Mouse (Mus musculus): ENCODE results near the gene Tap1. TPM values are rescaled to one million over a fixed set of nuclear protein-coding genes. Genes with fewer than 3 reads are reported as not detected.

Gene Tap1
- polyA plus RNA-seq, 1 experiment, result 0.62 TPM

- H3K79me2 ChIP-seq (ENCODE audit: control insufficient read depth, insufficient read depth), result no peaks in the 10 kb centered on the region
- no peak overlapping the region for H3ac ChIP-seq (ENCODE audit: control insufficient read depth, insufficient read length)
- no peak overlapping the region for H3K4me2 ChIP-seq (ENCODE audit: low read depth)
- H3K27me3 ChIP-seq (ENCODE audit: control insufficient read depth, insufficient read depth, insufficient read length), result peaks cover 75% of the 10 kb centered on the region
- TF ChIP-seq TCF3 (IDR thresholded peaks at IDR 0.05; ENCODE audit: insufficient read length, low read depth) (no peak), MAX (IDR thresholded peaks at IDR 0.05; ENCODE audit: low read depth) (no peak), POLR2A (IDR thresholded peaks at IDR 0.05; ENCODE audit: insufficient read length, low read depth) (no peak), CEBPB (IDR thresholded peaks at IDR 0.05; ENCODE audit: insufficient read depth, poor library complexity, severe bottlenecking) (no peak)
- no peaks in the 10 kb centered on the region for H3K36me3 ChIP-seq (ENCODE audit: control insufficient read depth, insufficient read depth)
- H3K4me3 ChIP-seq, result no peak overlapping the region
Observed at GRCm38 (mm10) chr17:34188986-34189385, 1.6 kb downstream of the Tap1 start.

GRCm38 (mm10) chr17:34192852-34193251, 5.5 kb downstream of the Tap1 start:
- Histone ChIP-seq H3K36me3 (ENCODE audit: control insufficient read depth, insufficient read depth) (no peaks in the 10 kb centered on the region), H3ac (ENCODE audit: control insufficient read depth, insufficient read length) (no peak overlapping the region), H3K79me2 (ENCODE audit: control insufficient read depth, insufficient read depth) (no peaks in the 10 kb centered on the region), H3K4me2 (ENCODE audit: low read depth) (no peak overlapping the region), H3K27me3 (ENCODE audit: control insufficient read depth, insufficient read depth, insufficient read length) (peaks cover 82% of the 10 kb centered on the region), H3K4me3 (no peak overlapping the region)
- TF ChIP-seq TCF12 (IDR thresholded peaks at IDR 0.05; ENCODE audit: insufficient read depth, poor library complexity, severe bottlenecking) (no peak), MAX (IDR thresholded peaks at IDR 0.05; ENCODE audit: low read depth) (no peak), E2F4 (IDR thresholded peaks at IDR 0.05; ENCODE audit: insufficient read depth) (no peak), REST (IDR thresholded peaks at IDR 0.05; ENCODE audit: insufficient read depth, insufficient read length) (no peak), SRF (IDR thresholded peaks at IDR 0.05; ENCODE audit: control insufficient read depth, insufficient read length, low read depth) (no peak), MYOD1 (IDR thresholded peaks at IDR 0.05; ENCODE audit: control insufficient read depth in 1 of 3, insufficient read length in 2 of 3, low read depth in 2 of 3) (no peak), POLR2AphosphoS2 (IDR thresholded peaks at IDR 0.05; ENCODE audit: insufficient read length, low read depth) (no peak), TCF3 (IDR thresholded peaks at IDR 0.05; ENCODE audit: insufficient read length, low read depth) (no peak), USF1 (IDR thresholded peaks at IDR 0.05; ENCODE audit: low read depth) (no peak), MYOG (IDR thresholded peaks at IDR 0.05; ENCODE audit: control insufficient read depth in 1 of 3, insufficient read depth in 1 of 3, insufficient read length in 2 of 3, low read depth in 2 of 3) (no peak), CEBPB (IDR thresholded peaks at IDR 0.05; ENCODE audit: insufficient read depth, poor library complexity, severe bottlenecking) (no peak), POLR2A (IDR thresholded peaks at IDR 0.05; ENCODE audit: insufficient read length, low read depth) (no peak)

GRCm38 (mm10) chr17:34193468-34193867, 6.1 kb downstream of the Tap1 start:
- Histone ChIP-seq H3K79me2 (ENCODE audit: control insufficient read depth, insufficient read depth) (no peaks in the 10 kb centered on the region), H3K27me3 (ENCODE audit: control insufficient read depth, insufficient read depth, insufficient read length) (peaks cover 82% of the 10 kb centered on the region), H3K36me3 (ENCODE audit: control insufficient read depth, insufficient read depth) (no peaks in the 10 kb centered on the region), H3K4me3 (no peak overlapping the region), H3K4me2 (ENCODE audit: low read depth) (no peak overlapping the region), H3ac (ENCODE audit: control insufficient read depth, insufficient read length) (no peak overlapping the region)
- no peak for TF ChIP-seq TCF12 (IDR thresholded peaks at IDR 0.05; ENCODE audit: insufficient read depth, poor library complexity, severe bottlenecking)
- no peak for TF ChIP-seq CEBPB (IDR thresholded peaks at IDR 0.05; ENCODE audit: insufficient read depth, poor library complexity, severe bottlenecking)
- TF ChIP-seq POLR2A (IDR thresholded peaks at IDR 0.05; ENCODE audit: insufficient read length, low read depth), result no peak
- no peak for TF ChIP-seq USF1 (IDR thresholded peaks at IDR 0.05; ENCODE audit: low read depth)
- no peak for TF ChIP-seq REST (IDR thresholded peaks at IDR 0.05; ENCODE audit: insufficient read depth, insufficient read length)
- no peak for TF ChIP-seq E2F4 (IDR thresholded peaks at IDR 0.05; ENCODE audit: insufficient read depth)
- no peak for TF ChIP-seq POLR2AphosphoS2 (IDR thresholded peaks at IDR 0.05; ENCODE audit: insufficient read length, low read depth)
- TF ChIP-seq MAX (IDR thresholded peaks at IDR 0.05; ENCODE audit: low read depth), result no peak
- no peak for TF ChIP-seq MYOD1 (IDR thresholded peaks at IDR 0.05; ENCODE audit: control insufficient read depth in 1 of 3, insufficient read length in 2 of 3, low read depth in 2 of 3)
- TF ChIP-seq SRF (IDR thresholded peaks at IDR 0.05; ENCODE audit: control insufficient read depth, insufficient read length, low read depth), result no peak
- no peak for TF ChIP-seq TCF3 (IDR thresholded peaks at IDR 0.05; ENCODE audit: insufficient read length, low read depth)
- TF ChIP-seq MYOG (IDR thresholded peaks at IDR 0.05; ENCODE audit: control insufficient read depth in 1 of 3, insufficient read depth in 1 of 3, insufficient read length in 2 of 3, low read depth in 2 of 3), result no peak

- Histone ChIP-seq H3ac (ENCODE audit: control insufficient read depth, insufficient read length) (no peak overlapping the region), H3K4me2 (ENCODE audit: low read depth) (no peak overlapping the region), H3K36me3 (ENCODE audit: control insufficient read depth, insufficient read depth) (no peaks in the 10 kb centered on the region), H3K27me3 (ENCODE audit: control insufficient read depth, insufficient read depth, insufficient read length) (peaks cover 82% of the 10 kb centered on the region), H3K79me2 (ENCODE audit: control insufficient read depth, insufficient read depth) (no peaks in the 10 kb centered on the region), H3K4me3 (no peak overlapping the region)
- TF ChIP-seq MYOG (IDR thresholded peaks at IDR 0.05; ENCODE audit: control insufficient read depth in 1 of 3, insufficient read depth in 1 of 3, insufficient read length in 2 of 3, low read depth in 2 of 3), result no peak
- no peak for TF ChIP-seq POLR2A (IDR thresholded peaks at IDR 0.05; ENCODE audit: insufficient read length, low read depth)
- TF ChIP-seq POLR2AphosphoS2 (IDR thresholded peaks at IDR 0.05; ENCODE audit: insufficient read length, low read depth), result no peak
Observed at GRCm38 (mm10) chr17:34194723-34195122, 7.4 kb downstream of the Tap1 start.

GRCm38 (mm10) chr17:34196491-34196890, 9.1 kb downstream of the Tap1 start:
- Histone ChIP-seq H3K79me2 (ENCODE audit: control insufficient read depth, insufficient read depth) (no peaks in the 10 kb centered on the region), H3K27me3 (ENCODE audit: control insufficient read depth, insufficient read depth, insufficient read length) (peaks cover 71% of the 10 kb centered on the region), H3K4me3 (no peak overlapping the region), H3ac (ENCODE audit: control insufficient read depth, insufficient read length) (no peak overlapping the region), H3K4me2 (ENCODE audit: low read depth) (no peak overlapping the region), H3K36me3 (ENCODE audit: control insufficient read depth, insufficient read depth) (no peaks in the 10 kb centered on the region)
- no peak for TF ChIP-seq MYOD1 (IDR thresholded peaks at IDR 0.05; ENCODE audit: control insufficient read depth in 1 of 3, insufficient read length in 2 of 3, low read depth in 2 of 3)
- TF ChIP-seq POLR2AphosphoS2 (IDR thresholded peaks at IDR 0.05; ENCODE audit: insufficient read length, low read depth), result no peak
- TF ChIP-seq POLR2A (IDR thresholded peaks at IDR 0.05; ENCODE audit: insufficient read length, low read depth), result no peak
